Mouse (Mus musculus): ENCODE measurements at regions not wholly inside any gene's neighbourhood (a gene's known extent, or its start where the extent isn't known, plus 50 kb on each side); places are given as distances from the start of the nearest gene placed in this dataset.

GRCm38 (mm10) chrX:129413628-129414000 lies 335.9 kb upstream of the Diaph2 start:
- Histone ChIP-seq H3K27ac (ENCODE audit: control insufficient read depth, low read depth, low read length) (no peak overlapping the region), H3K79me2 (ENCODE audit: control insufficient read depth, insufficient read depth, low read length, poor library complexity) (no peaks in the 10 kb centered on the region), H3K4me1 (ENCODE audit: control insufficient read depth in 1 of 2, insufficient read depth in 2 of 2, low read length in 2 of 2) (peaks cover 0 to 4% of the 10 kb centered on the region in 2 experiments; a peak in 1 of 4 replicates), H3K27me3 (ENCODE audit: control insufficient read depth in 1 of 2, insufficient read depth in 2 of 2, low read length in 2 of 2) (no peaks in the 10 kb centered on the region), H3K9me3 (replicated peaks; ENCODE audit: insufficient read depth, low read length) (no peaks in the 10 kb centered on the region), H3K4me3 (ENCODE audit: control insufficient read depth in 1 of 2, insufficient read depth in 1 of 2, low read depth in 2 of 2, low read length in 2 of 2) (no peak overlapping the region), H3K36me3 (ENCODE audit: control insufficient read depth in 1 of 2, insufficient read depth in 2 of 2, low read length in 2 of 2) (peaks cover 0 to 6% of the 10 kb centered on the region in 2 experiments; a peak in 2 of 4 replicates), H3K9ac (ENCODE audit: control insufficient read depth, low read depth, low read length, poor library complexity, severe bottlenecking) (no peak overlapping the region)
- DNase-seq (ENCODE audit: low read depth, low spot score): no peak
- TF ChIP-seq MAX (IDR thresholded peaks at IDR 0.05; ENCODE audit: low read length) (no peak), RCOR1 (IDR thresholded peaks at IDR 0.05; ENCODE audit: low read depth, low read length) (no peak), GABPA (IDR thresholded peaks at IDR 0.05; ENCODE audit: low read depth, low read length) (no peak), ZMIZ1 (IDR thresholded peaks at IDR 0.05; ENCODE audit: low read depth, low read length) (no peak), POLR2A (IDR thresholded peaks at IDR 0.05; ENCODE audit: control insufficient read depth in 1 of 2, insufficient read depth in 1 of 2, low read depth in 1 of 2, low read length in 2 of 2, poor library complexity in 1 of 2) (no peak), BHLHE40 (IDR thresholded peaks at IDR 0.05; ENCODE audit: borderline replicate concordance, low read depth, low read length) (no peak), KAT2A (conservative IDR thresholded peaks at IDR 0.05; ENCODE audit: low read depth, low read length) (no peak), TCF12 (IDR thresholded peaks at IDR 0.05; ENCODE audit: low read depth, low read length) (no peak), SMC3 (IDR thresholded peaks at IDR 0.05; ENCODE audit: low read depth, low read length) (no peak), NRF1 (IDR thresholded peaks at IDR 0.05; ENCODE audit: insufficient read depth, low read depth, low read length, poor library complexity, severe bottlenecking) (no peak), CTCF (IDR thresholded peaks at IDR 0.05 in 2 of 3, conservative IDR thresholded peaks at IDR 0.05 in 1 of 3; ENCODE audit: control insufficient read depth in 1 of 3, insufficient read depth in 1 of 3, low read depth in 2 of 3, low read length in 3 of 3, poor library complexity in 1 of 3, severe bottlenecking in 1 of 3) (no peak), CHD2 (IDR thresholded peaks at IDR 0.05; ENCODE audit: low read length) (no peak), POLR2AphosphoS2 (IDR thresholded peaks at IDR 0.05; ENCODE audit: low read length) (no peak), HCFC1 (IDR thresholded peaks at IDR 0.05; ENCODE audit: low read depth, low read length) (no peak), CHD1 (IDR thresholded peaks at IDR 0.05; ENCODE audit: low read depth, low read length) (no peak), TAL1 (IDR thresholded peaks at IDR 0.05; ENCODE audit: low read length) (no peak), E2F4 (IDR thresholded peaks at IDR 0.05; ENCODE audit: borderline replicate concordance, low read depth, low read length) (no peak), ZKSCAN1 (IDR thresholded peaks at IDR 0.05; ENCODE audit: low read depth, low read length) (no peak), ELF1 (IDR thresholded peaks at IDR 0.05; ENCODE audit: low read depth, low read length) (no peak)

- Histone ChIP-seq H3K9me3 (replicated peaks; ENCODE audit: insufficient read depth, low read length) (no peaks in the 10 kb centered on the region), H3K9ac (ENCODE audit: control insufficient read depth, low read depth, low read length, poor library complexity, severe bottlenecking) (no peak overlapping the region), H3K27me3 (ENCODE audit: control insufficient read depth in 1 of 2, insufficient read depth in 2 of 2, low read length in 2 of 2) (no peaks in the 10 kb centered on the region), H3K4me1 (ENCODE audit: control insufficient read depth in 1 of 2, insufficient read depth in 2 of 2, low read length in 2 of 2) (peaks cover 0 to 4% of the 10 kb centered on the region in 2 experiments; a peak in 1 of 4 replicates), H3K79me2 (ENCODE audit: control insufficient read depth, insufficient read depth, low read length, poor library complexity) (no peaks in the 10 kb centered on the region), H3K4me3 (ENCODE audit: control insufficient read depth in 1 of 2, insufficient read depth in 1 of 2, low read depth in 2 of 2, low read length in 2 of 2) (no peak overlapping the region), H3K27ac (ENCODE audit: control insufficient read depth, low read depth, low read length) (no peak overlapping the region), H3K36me3 (ENCODE audit: control insufficient read depth in 1 of 2, insufficient read depth in 2 of 2, low read length in 2 of 2) (peaks cover 0 to 3% of the 10 kb centered on the region in 2 experiments; a peak in 1 of 4 replicates)
- TF ChIP-seq USF1 (IDR thresholded peaks at IDR 0.05; ENCODE audit: low read depth, low read length): no peak
- TF ChIP-seq CTCF (IDR thresholded peaks at IDR 0.05 in 2 of 3, conservative IDR thresholded peaks at IDR 0.05 in 1 of 3; ENCODE audit: control insufficient read depth in 1 of 3, insufficient read depth in 1 of 3, low read depth in 2 of 3, low read length in 3 of 3, poor library complexity in 1 of 3, severe bottlenecking in 1 of 3): no peak
- TF ChIP-seq ZNF384 (IDR thresholded peaks at IDR 0.05; ENCODE audit: low read depth, low read length): peak; percentile 36; the same call in 1 of the 2 replicates
- TF ChIP-seq MYC (IDR thresholded peaks at IDR 0.05; ENCODE audit: low read depth, low read length): no peak
- no peak for TF ChIP-seq TBP (IDR thresholded peaks at IDR 0.05; ENCODE audit: low read depth, low read length)
- no peak for TF ChIP-seq SMC3 (IDR thresholded peaks at IDR 0.05; ENCODE audit: low read depth, low read length)
- no peak for DNase-seq (ENCODE audit: low read depth, low spot score)
These were observed 334.2 kb upstream of the Diaph2 start for GRCm38 (mm10) chrX:129415326-129415725.

All from MEL (cell line).